Mouse (Mus musculus): Measurements from ENCODE around the gene N4bp3.

GRCm38 (mm10) chr11:51648566-51648965, 2.1 kb downstream of the N4bp3 start:
- TF ChIP-seq MYOG (IDR thresholded peaks at IDR 0.05; ENCODE audit: control insufficient read depth, extremely low read depth, insufficient read length) = no peak
- no peak for TF ChIP-seq CTCF (IDR thresholded peaks at IDR 0.05; ENCODE audit: control insufficient read depth, insufficient read depth, insufficient read length)
- TF ChIP-seq CEBPB (IDR thresholded peaks at IDR 0.05; ENCODE audit: low read depth) = no peak
- TF ChIP-seq MAX (IDR thresholded peaks at IDR 0.05) = no peak
- TF ChIP-seq USF1 (IDR thresholded peaks at IDR 0.05; ENCODE audit: low read depth) = no peak
- no peak for TF ChIP-seq MYOD1 (IDR thresholded peaks at IDR 0.05; ENCODE audit: control insufficient read depth, insufficient read length, low read depth)

Measured in C2C12 (cell line).